Mouse (Mus musculus): ENCODE measurements around the gene Vgll1. TPM values are rescaled to one million over a fixed set of nuclear protein-coding genes. Genes with fewer than 3 reads are reported as not detected.

Vgll1 gene
- polyA plus RNA-seq, 1 experiment from 2014 or later: not detected

GRCm38 (mm10) chrX:57137627-57138026 is 49.7 kb downstream of the Vgll1 start:
- no peaks in the 10 kb centered on the region for H3K4me1 ChIP-seq (replicated peaks; ENCODE audit: control insufficient read depth, insufficient read depth)
- no peaks in the 10 kb centered on the region for H3K36me3 ChIP-seq (ENCODE audit: control insufficient read depth, insufficient read depth, low read length)
- no peaks in the 10 kb centered on the region for H3K27me3 ChIP-seq (ENCODE audit: control insufficient read depth, insufficient read depth, low read length)
- ATAC-seq (ENCODE audit: low FRiP score, low TSS enrichment) (no peak), DNase-seq (ENCODE audit: low spot score) (no peak)
- H3K4me3 ChIP-seq (ENCODE audit: low read depth, low read length): no peak overlapping the region
- no peak overlapping the region for H3K4me2 ChIP-seq (replicated peaks; ENCODE audit: low read depth)
- no peak overlapping the region for H3K27ac ChIP-seq (replicated peaks)
- TF ChIP-seq CTCF (IDR thresholded peaks at IDR 0.05; ENCODE audit: low read depth): no peak
- no peak for TF ChIP-seq EP300 (optimal IDR thresholded peaks at IDR 0.05)
- H3K9me3 ChIP-seq (ENCODE audit: control insufficient read depth, low read length): no peaks in the 10 kb centered on the region
- no peak overlapping the region for H3K9ac ChIP-seq (ENCODE audit: low read length)

- no peaks in the 10 kb centered on the region for H3K27me3 ChIP-seq (ENCODE audit: control insufficient read depth, insufficient read depth, low read length)
- 72% methylated on average over 1 of the region's 1 CpGs for WGBS
- no peaks in the 10 kb centered on the region for H3K9me3 ChIP-seq (ENCODE audit: control insufficient read depth, low read length)
Observed at GRCm38 (mm10) chrX:57153520-57153919, 65.6 kb downstream of the Vgll1 start.

More at GRCm38 (mm10) chrX:57153520-57153919, 65.6 kb downstream of the Vgll1 start:
- Histone ChIP-seq H3K27ac (replicated peaks) (no peak overlapping the region), H3K4me1 (replicated peaks; ENCODE audit: control insufficient read depth, insufficient read depth) (no peaks in the 10 kb centered on the region), H3K4me2 (replicated peaks; ENCODE audit: low read depth) (no peak overlapping the region), H3K9ac (ENCODE audit: low read length) (no peak overlapping the region), H3K4me3 (ENCODE audit: low read depth, low read length) (no peak overlapping the region), H3K36me3 (ENCODE audit: control insufficient read depth, insufficient read depth, low read length) (no peaks in the 10 kb centered on the region)
- ATAC-seq (ENCODE audit: low FRiP score, low TSS enrichment): no peak
- TF ChIP-seq EP300 (optimal IDR thresholded peaks at IDR 0.05) (no peak), CTCF (IDR thresholded peaks at IDR 0.05; ENCODE audit: low read depth) (no peak)
- DNase-seq (ENCODE audit: low spot score): no peak

Other genes with a start within 250 kb of the Vgll1 start
- gene Adgrg4, start 217.9 kb upstream of the Vgll1 start, polyA plus RNA-seq (2015; fragmentation: Nextera tagmentation; extraction: Ambion mirVana): 0.01 TPM in 1 of 2 replicates, not detected in the other
- not detected in 2 replicates for gene Brs3, start 45.0 kb upstream of the Vgll1 start, polyA plus RNA-seq (2015; fragmentation: Nextera tagmentation; extraction: Ambion mirVana)
- gene Htatsf1, start 34.5 kb upstream of the Vgll1 start, polyA plus RNA-seq (2015; fragmentation: Nextera tagmentation; extraction: Ambion mirVana): 37.2 and 38.3 TPM in 2 replicates
- gene Cd40lg, start 124.0 kb downstream of the Vgll1 start, polyA plus RNA-seq (2015; fragmentation: Nextera tagmentation; extraction: Ambion mirVana): not detected in 2 replicates

Data from stomach, postnatal 0 days (tissue).